Mouse (Mus musculus) stomach, embryonic 16.5 days (tissue): ENCODE results near the gene Sept6. TPM values are rescaled to one million over a fixed set of nuclear protein-coding genes. Genes with fewer than 3 reads are reported as not detected.

ENCODE experiments used
- ATAC-seq: fragments of 200-750 bp; cut with Nextera tagmentation; 2 replicates; pipeline ENCODE4 v1.8.0; 2017; ENCODE audit warnings: moderate number of reproducible peaks, moderate TSS enrichment; ENCODE audit not compliant: insufficient read depth, low FRiP score
- H3K27ac ChIP-seq: fragments of 300-500 bp; sonication (generic); 2 replicates; pipeline ENCODE4 v1.5.1; 2014; ENCODE audit warnings: low read length
- H3K27me3 ChIP-seq: fragments of 300-500 bp; sonication (generic); 2 replicates; pipeline ENCODE4 v1.6.1; 2014; ENCODE audit warnings: low read length, control low read depth, mixed read lengths; ENCODE audit not compliant: control insufficient read depth, insufficient read depth
- H3K36me3 ChIP-seq: fragments of 300-500 bp; sonication (generic); 2 replicates; pipeline ENCODE4 v1.6.1; 2014; ENCODE audit warnings: low read length; ENCODE audit not compliant: control insufficient read depth, insufficient read depth
- H3K4me1 ChIP-seq: fragments of 300-500 bp; sonication (generic); 2 replicates; pipeline ENCODE4 v1.6.1; 2014; ENCODE audit warnings: low read length, control low read depth, mixed read lengths; ENCODE audit not compliant: control insufficient read depth, insufficient read depth
- H3K4me2 ChIP-seq: fragments of 300-500 bp; sonication (generic); 2 replicates; pipeline ENCODE4 v1.6.1; 2014; ENCODE audit warnings: low read depth, low read length, mixed read lengths
- H3K4me3 ChIP-seq: fragments of 300-500 bp; sonication (generic); replicated peaks from 2 replicates; pipeline ENCODE4 v1.5.1; 2014; ENCODE audit warnings: mild to moderate bottlenecking, low read length
- H3K9ac ChIP-seq: fragments of 300-500 bp; sonication (generic); 2 replicates; pipeline ENCODE4 v1.6.1; 2014; ENCODE audit warnings: low read length
- H3K9me3 ChIP-seq: fragments of 300-500 bp; sonication (generic); replicated peaks from 2 replicates; pipeline ENCODE4 v1.6.1; 2016; ENCODE audit warnings: low read length, control low read depth; ENCODE audit not compliant: control insufficient read depth
- WGBS: fragments of 180-500 bp; shearing (Covaris S2); extraction: QIAGEN DNeasy Blood & Tissue Kit; methylation state at CpG from one replicate; pipeline ENCODE4 v1.1.7; 2014; 5-methylcytosine and 5-hydroxymethylcytosine counted together
- polyA plus RNA-seq: library from polyadenylated mRNA; unstranded; fragments of >200 nt; fragmentation: Nextera tagmentation; extraction: Ambion mirVana; gene quantifications from 2 replicates; pipeline ENCODE4 v1.2.1, GENCODE M21; 2015

Gene Sept6
- polyA plus RNA-seq, 1 experiment from 2014 or later = 15.6 TPM

- WGBS = 82% methylated on average over 4 of the region's 4 CpGs
Observed at GRCm38 (mm10) chrX:36976272-36976671, 15.3 kb downstream of the Sept6 start.

DNA sequence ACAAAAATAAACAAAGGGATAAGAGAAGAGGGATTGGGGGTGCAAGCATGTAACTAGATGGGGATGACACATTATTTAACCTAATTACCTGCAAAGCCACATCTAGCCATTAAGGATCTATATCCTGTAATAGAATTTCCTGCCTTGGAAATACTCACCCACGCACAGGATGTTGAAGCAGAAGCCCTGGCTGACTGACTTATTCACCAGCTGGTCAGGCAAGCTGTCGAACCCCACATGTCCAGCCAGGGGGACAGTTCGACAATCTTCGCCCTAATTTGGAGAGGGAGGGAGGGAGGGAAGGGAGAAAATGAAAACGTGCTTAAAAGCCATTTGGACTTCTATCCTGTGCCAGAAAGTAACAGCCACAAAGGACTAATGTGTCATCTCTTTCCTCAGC lies 16.7 kb downstream of the Sept6 start:
- Histone ChIP-seq H3K4me1 (no peaks in the 10 kb centered on the region), H3K4me2 (no peak overlapping the region), H3K4me3 (no peak overlapping the region), H3K9me3 (no peaks in the 10 kb centered on the region), H3K27me3 (no peaks in the 10 kb centered on the region), H3K9ac (no peak overlapping the region), H3K36me3 (no peaks in the 10 kb centered on the region), H3K27ac (no peak overlapping the region)
- ATAC-seq = no peak
- 61% methylated on average over 5 of the region's 5 CpGs for WGBS

More at GRCm38 (mm10) chrX:36976272-36976671, 15.3 kb downstream of the Sept6 start:
- no peaks in the 10 kb centered on the region for H3K27me3 ChIP-seq
- no peak overlapping the region for H3K9ac ChIP-seq
- H3K4me1 ChIP-seq = no peaks in the 10 kb centered on the region
- no peak for ATAC-seq
- no peak overlapping the region for H3K4me3 ChIP-seq
- H3K4me2 ChIP-seq = no peak overlapping the region
- H3K36me3 ChIP-seq = no peaks in the 10 kb centered on the region
- H3K27ac ChIP-seq = no peak overlapping the region
- H3K9me3 ChIP-seq = no peaks in the 10 kb centered on the region

DNA sequence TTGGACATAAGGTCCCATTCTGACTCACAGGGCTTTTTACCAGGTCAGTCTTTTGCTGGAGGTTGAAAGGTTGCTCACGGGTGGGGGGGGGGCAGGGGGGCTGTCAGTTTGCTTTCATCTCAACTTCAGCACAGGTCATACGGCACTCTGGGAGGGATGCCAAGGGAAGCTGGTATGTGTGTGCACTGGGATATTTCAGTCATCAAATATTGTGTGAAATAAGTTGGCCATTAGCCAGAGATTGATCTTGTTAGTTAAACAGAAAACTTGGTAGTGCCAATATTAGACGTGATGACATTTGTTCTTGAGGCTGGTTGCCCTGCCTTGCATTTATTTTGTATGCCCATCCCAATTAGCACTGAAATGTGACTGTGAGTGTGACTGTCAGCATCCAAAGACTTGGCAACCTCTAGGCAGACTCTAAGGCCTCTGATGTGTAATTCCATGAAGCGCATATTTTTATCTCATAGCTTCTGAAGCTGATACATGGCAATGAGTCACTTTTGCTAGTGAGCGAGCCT lies 18.6 kb downstream of the Sept6 start:
- no peak overlapping the region for H3K9ac ChIP-seq
- H3K4me3 ChIP-seq = no peak overlapping the region
- ATAC-seq = no peak
- no peaks in the 10 kb centered on the region for H3K36me3 ChIP-seq
- no peak overlapping the region for H3K27ac ChIP-seq
- WGBS = 54% methylated on average over 5 of the region's 5 CpGs
- H3K4me1 ChIP-seq = no peaks in the 10 kb centered on the region
- H3K9me3 ChIP-seq = no peaks in the 10 kb centered on the region
- no peak overlapping the region for H3K4me2 ChIP-seq
- no peaks in the 10 kb centered on the region for H3K27me3 ChIP-seq

DNA sequence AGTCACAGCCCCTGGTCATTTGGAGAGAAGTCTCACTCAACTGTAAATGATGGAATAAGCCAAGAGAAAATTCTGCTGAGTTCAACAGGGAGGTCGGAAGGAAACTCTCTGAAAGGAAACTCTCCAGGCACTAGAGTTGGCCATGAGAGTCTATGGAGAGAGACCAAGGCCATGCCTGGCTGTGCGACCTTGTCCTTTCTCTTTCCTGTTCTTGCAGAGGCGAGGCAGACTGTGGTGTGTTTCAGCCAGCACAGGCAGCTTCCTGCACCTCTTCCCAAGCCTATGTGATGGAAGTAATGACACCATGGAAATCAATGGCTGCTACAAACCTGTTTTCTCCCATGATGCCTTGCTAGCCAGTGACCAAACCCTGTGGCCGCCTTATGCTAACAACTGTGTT lies 20.4 kb downstream of the Sept6 start:
- no peak overlapping the region for H3K27ac ChIP-seq
- no peaks in the 10 kb centered on the region for H3K27me3 ChIP-seq
- 80% methylated on average over 3 of the region's 4 CpGs for WGBS
- ATAC-seq = no peak
- no peaks in the 10 kb centered on the region for H3K4me1 ChIP-seq
- H3K4me2 ChIP-seq = no peak overlapping the region
- no peaks in the 10 kb centered on the region for H3K9me3 ChIP-seq
- H3K4me3 ChIP-seq = no peak overlapping the region
- H3K9ac ChIP-seq = no peak overlapping the region
- H3K36me3 ChIP-seq = no peaks in the 10 kb centered on the region

DNA sequence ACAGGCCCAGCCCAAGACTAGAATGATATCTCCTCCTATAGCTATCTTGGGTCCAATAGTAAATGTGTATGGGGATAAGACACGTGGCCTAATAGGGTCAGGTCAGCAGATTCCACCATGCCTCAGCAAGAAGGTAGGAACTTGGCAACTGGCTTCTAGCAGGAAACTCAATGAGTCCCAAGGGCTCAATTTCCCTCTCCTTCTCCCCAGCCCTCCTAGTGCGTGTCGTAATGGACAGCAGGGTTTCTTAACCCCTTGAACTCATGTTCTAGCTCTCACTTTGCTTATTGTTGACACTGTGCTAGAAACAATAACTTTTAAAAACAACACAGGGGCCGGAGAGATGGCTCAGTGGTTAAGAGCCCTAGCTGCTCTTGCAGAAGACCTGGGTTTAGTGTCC lies 22.1 kb downstream of the Sept6 start:
- Histone ChIP-seq H3K36me3 (no peaks in the 10 kb centered on the region), H3K9me3 (no peaks in the 10 kb centered on the region), H3K4me2 (no peak overlapping the region), H3K4me3 (no peak overlapping the region), H3K4me1 (no peaks in the 10 kb centered on the region), H3K27ac (no peak overlapping the region), H3K9ac (no peak overlapping the region), H3K27me3 (no peaks in the 10 kb centered on the region)
- 69% methylated on average over 4 of the region's 4 CpGs for WGBS
- no peak for ATAC-seq

DNA sequence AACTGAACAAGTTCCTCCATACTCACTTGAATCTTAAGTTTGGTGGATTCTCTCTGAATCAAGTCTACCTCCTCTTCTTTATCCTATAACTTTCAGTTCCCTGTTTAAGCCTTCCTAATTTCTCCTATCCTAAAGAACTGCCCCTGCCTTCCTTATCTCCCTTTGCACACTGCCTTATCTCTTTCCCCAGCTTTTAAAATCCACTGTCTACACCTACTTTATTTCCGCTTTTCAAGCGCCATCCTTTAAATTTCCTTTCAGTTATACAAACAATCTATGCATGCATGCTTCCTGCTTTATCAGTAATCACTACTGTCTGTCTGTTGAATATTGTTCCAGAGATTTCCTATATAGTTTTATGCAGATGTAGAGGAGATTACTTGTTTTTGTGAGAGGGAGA lies 34.9 kb downstream of the Sept6 start:
- Histone ChIP-seq H3K9me3 (no peaks in the 10 kb centered on the region), H3K27ac (no peak overlapping the region), H3K4me1 (no peaks in the 10 kb centered on the region), H3K4me2 (no peak overlapping the region), H3K4me3 (no peak overlapping the region), H3K9ac (no peak overlapping the region), H3K36me3 (no peaks in the 10 kb centered on the region), H3K27me3 (no peaks in the 10 kb centered on the region)
- no peak for ATAC-seq
- WGBS = 79% methylated on average over 2 of the region's 2 CpGs

- Histone ChIP-seq H3K27me3 (no peaks in the 10 kb centered on the region), H3K9me3 (no peaks in the 10 kb centered on the region), H3K4me3 (no peak overlapping the region), H3K36me3 (0 out of 2 replicates have a peak, but pooled peaks cover 4% of the 10 kb centered on the region), H3K4me2 (no peak overlapping the region), H3K27ac (no peak overlapping the region), H3K4me1 (no peaks in the 10 kb centered on the region), H3K9ac (no peak overlapping the region)
- WGBS = 73% methylated on average over 3 of the region's 3 CpGs
- no peak for ATAC-seq
Observed at GRCm38 (mm10) chrX:36941106-36941505, 50.5 kb downstream of the Sept6 start.

DNA sequence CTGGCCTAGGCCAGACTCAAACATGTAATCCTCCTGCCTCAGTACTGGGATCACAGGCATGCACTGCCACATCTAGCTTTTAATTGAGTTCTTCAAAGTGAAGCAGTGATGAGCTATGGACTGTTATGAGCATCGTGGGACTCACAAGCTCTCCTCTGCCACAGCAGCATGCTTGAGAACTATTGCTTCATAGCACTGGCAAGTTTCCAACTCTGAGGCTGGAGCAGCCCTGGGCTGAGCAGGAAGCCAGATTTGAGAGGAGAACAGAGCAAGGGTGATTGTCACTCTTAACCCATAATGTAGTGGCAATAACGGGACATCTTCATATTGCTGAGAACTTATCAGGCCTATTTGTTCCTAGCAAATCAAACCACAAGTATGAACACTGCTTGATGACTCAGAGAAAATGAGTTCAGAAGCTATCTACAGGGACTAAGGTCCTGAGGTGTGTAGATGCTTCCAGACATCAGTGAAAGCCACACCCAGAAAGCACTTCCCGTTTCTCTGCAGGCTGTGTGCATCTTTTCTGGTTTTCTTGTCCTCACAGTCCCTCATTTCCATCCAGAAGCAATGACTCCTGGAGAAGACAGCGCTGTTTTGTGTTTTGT lies 51.7 kb downstream of the Sept6 start:
- 62% methylated on average over 4 of the region's 4 CpGs for WGBS
- no peak overlapping the region for H3K27ac ChIP-seq
- H3K4me3 ChIP-seq = no peak overlapping the region
- no peaks in the 10 kb centered on the region for H3K9me3 ChIP-seq
- H3K36me3 ChIP-seq = 0 out of 2 replicates have a peak, but pooled peaks cover 4% of the 10 kb centered on the region
- no peaks in the 10 kb centered on the region for H3K4me1 ChIP-seq
- peak; percentile 66; the same call in 1 of the 2 replicates for ATAC-seq
- no peaks in the 10 kb centered on the region for H3K27me3 ChIP-seq
- H3K4me2 ChIP-seq = no peak overlapping the region
- H3K9ac ChIP-seq = no peak overlapping the region

DNA sequence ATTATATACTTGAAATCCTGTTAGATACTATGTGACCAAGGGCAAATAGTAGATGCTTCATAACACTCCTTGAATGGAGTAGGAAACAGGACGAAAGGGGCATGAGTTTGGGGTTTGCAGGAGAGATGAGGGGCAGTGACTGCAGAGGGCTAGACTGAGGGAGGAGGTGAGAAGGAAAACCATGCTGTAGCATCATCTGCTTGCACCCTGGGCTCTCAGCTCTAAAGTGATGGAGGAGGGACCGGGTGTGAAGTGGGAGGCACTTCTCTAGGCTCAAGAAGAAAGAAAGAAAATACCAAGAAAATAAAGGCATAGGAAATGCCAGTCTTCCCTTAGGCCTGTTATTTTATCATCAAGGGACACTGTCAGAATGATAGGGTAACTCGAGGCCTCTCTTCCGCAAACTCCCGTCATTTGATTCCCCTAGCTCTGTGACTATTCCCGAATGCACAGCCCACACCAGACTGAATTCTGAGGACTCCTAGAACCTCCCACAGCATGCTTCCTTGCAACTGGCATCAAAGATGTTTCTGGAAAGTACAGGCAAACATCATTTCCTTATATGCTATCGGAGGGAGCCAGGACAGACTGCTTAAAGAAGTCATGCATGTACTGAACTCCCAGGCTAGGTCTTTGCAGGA lies 56.1 kb downstream of the Sept6 start:
- Histone ChIP-seq H3K9ac (no peak overlapping the region), H3K4me1 (no peaks in the 10 kb centered on the region), H3K36me3 (no peaks in the 10 kb centered on the region), H3K4me2 (no peak overlapping the region), H3K9me3 (no peaks in the 10 kb centered on the region), H3K4me3 (no peak overlapping the region), H3K27me3 (no peaks in the 10 kb centered on the region), H3K27ac (no peak overlapping the region)
- 64% methylated on average over 7 of the region's 7 CpGs for WGBS
- no peak for ATAC-seq
